Mouse (Mus musculus) heart, postnatal 0 days (tissue): ENCODE data around the gene Rab23. TPM values are rescaled to one million over a fixed set of nuclear protein-coding genes. Genes with fewer than 3 reads are reported as not detected.

ENCODE experiments used
- ATAC-seq: fragments of 200-750 bp; cut with Nextera tagmentation; 2 replicates; pipeline ENCODE4 v1.8.0; 2017; ENCODE audit warnings: low read depth, moderate number of reproducible peaks, moderate library complexity; ENCODE audit not compliant: insufficient read depth
- DNase-seq: peaks from one replicate; pipeline ENCODE4 v3.0.0-alpha.2; 2016; ENCODE audit warnings: low spot score
- H3K27ac ChIP-seq: fragments of 300-500 bp; sonication (generic); 2 replicates; pipeline ENCODE4 v1.5.1; 2014; ENCODE audit warnings: low read depth, mild to moderate bottlenecking
- H3K27me3 ChIP-seq: fragments of 300-500 bp; sonication (generic); 2 replicates; pipeline ENCODE4 v1.6.1; 2014; ENCODE audit warnings: low read length, mixed read lengths; ENCODE audit not compliant: control insufficient read depth, insufficient read depth
- H3K36me3 ChIP-seq: fragments of 300-500 bp; sonication (generic); replicated peaks from 2 replicates; pipeline ENCODE4 v1.6.1; 2014; ENCODE audit warnings: low read length, mixed read lengths; ENCODE audit not compliant: control insufficient read depth, insufficient read depth
- H3K4me1 ChIP-seq: fragments of 300-500 bp; sonication (generic); 2 replicates; pipeline ENCODE4 v1.6.1; 2014; ENCODE audit warnings: antibody characterized with exemption; ENCODE audit not compliant: control insufficient read depth, insufficient read depth
- H3K4me2 ChIP-seq: fragments of 300-500 bp; sonication (generic); 2 replicates; pipeline ENCODE4 v1.6.1; 2014; ENCODE audit warnings: low read depth, mild to moderate bottlenecking, low read length, moderate library complexity
- H3K4me3 ChIP-seq: fragments of 300-500 bp; sonication (generic); 2 replicates; pipeline ENCODE4 v1.5.1; 2014; ENCODE audit warnings: low read depth, low read length
- H3K9ac ChIP-seq: fragments of 300-500 bp; sonication (generic); replicated peaks from 2 replicates; pipeline ENCODE4 v1.6.1; 2014; ENCODE audit warnings: low read depth, low read length, mixed read lengths
- H3K9me3 ChIP-seq: fragments of 300-500 bp; sonication (generic); replicated peaks from 2 replicates; pipeline ENCODE4 v1.6.1; 2016; ENCODE audit warnings: low read length; ENCODE audit not compliant: control insufficient read depth
- CTCF ChIP-seq: IDR thresholded peaks from 2 replicates; pipeline ENCODE4 v1.5.1; 2016; ENCODE audit warnings: antibody characterized with exemption, control low read depth, low read depth
- EP300 ChIP-seq: IDR thresholded peaks from 2 replicates; pipeline ENCODE4 v1.6.1; 2016; ENCODE audit warnings: antibody characterized with exemption, low read depth
- WGBS: fragments of 180-500 bp; shearing (Covaris S2); extraction: QIAGEN DNeasy Blood & Tissue Kit; methylation state at CpG from one replicate; pipeline ENCODE4 v1.1.7; 2014; 5-methylcytosine and 5-hydroxymethylcytosine counted together
- polyA plus RNA-seq: library from polyadenylated mRNA; unstranded; fragments of >200 nt; fragmentation: Nextera tagmentation; extraction: Ambion mirVana; gene quantifications from 2 replicates; pipeline ENCODE4 v1.2.1, GENCODE M21; 2015
- total RNA-seq: library from RNA; depleted of rRNA; stranded (reverse); fragments of >200 nt; gene quantifications from 2 replicates; pipeline ENCODE4 v1.2.3, GENCODE M21; 2014; ENCODE audit warnings: low replicate concordance

Gene Rab23
- total and polyA plus RNA-seq, 2 experiments from 2014 or later = 1.0 to 9.0 TPM

DNA sequence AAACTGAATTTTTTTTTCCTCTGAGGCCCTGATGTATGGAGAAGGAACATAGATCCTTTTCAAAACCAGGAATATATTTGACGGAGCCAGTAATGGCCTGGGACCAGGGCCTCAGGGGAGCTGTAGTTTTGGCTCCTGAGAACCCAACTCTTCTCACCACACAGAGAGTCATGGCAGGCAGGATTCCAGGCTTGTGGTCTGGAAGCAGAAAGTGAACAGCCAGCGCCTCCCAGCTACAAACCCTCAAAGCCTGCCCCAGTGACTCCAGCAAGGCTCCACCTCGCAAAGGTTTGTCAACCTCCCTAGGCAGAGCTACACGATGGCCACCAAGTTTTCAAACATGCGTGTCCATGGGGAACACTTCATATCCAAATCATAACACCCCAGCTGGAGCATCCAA, 7.7 kb upstream of the Rab23 start:
- Histone ChIP-seq H3K4me2 (no peak overlapping the region), H3K27me3 (no peaks in the 10 kb centered on the region), H3K4me3 (no peak overlapping the region), H3K9me3 (no peaks in the 10 kb centered on the region), H3K36me3 (no peaks in the 10 kb centered on the region), H3K27ac (no peak overlapping the region), H3K9ac (no peak overlapping the region), H3K4me1 (no peaks in the 10 kb centered on the region)
- no peak for ATAC-seq
- TF ChIP-seq CTCF (no peak), EP300 (no peak)
- 82% methylated on average over 5 of the region's 5 CpGs for WGBS
- no peak for DNase-seq

- WGBS = 5% methylated on average over 10 of the region's 10 CpGs
- no peaks in the 10 kb centered on the region for H3K27me3 ChIP-seq
- no peaks in the 10 kb centered on the region for H3K4me1 ChIP-seq
- H3K36me3 ChIP-seq = no peaks in the 10 kb centered on the region
- no peak overlapping the region for H3K4me3 ChIP-seq
- TF ChIP-seq EP300 (no peak), CTCF (no peak)
- ATAC-seq (no peak), DNase-seq (peak; percentile 44)
- no peak overlapping the region for H3K9ac ChIP-seq
- no peaks in the 10 kb centered on the region for H3K9me3 ChIP-seq
- H3K4me2 ChIP-seq = no peak overlapping the region
- H3K27ac ChIP-seq = no peak overlapping the region
These were observed 4.9 kb upstream of the Rab23 start for GRCm38 (mm10) chr1:33714796-33715195.

DNA sequence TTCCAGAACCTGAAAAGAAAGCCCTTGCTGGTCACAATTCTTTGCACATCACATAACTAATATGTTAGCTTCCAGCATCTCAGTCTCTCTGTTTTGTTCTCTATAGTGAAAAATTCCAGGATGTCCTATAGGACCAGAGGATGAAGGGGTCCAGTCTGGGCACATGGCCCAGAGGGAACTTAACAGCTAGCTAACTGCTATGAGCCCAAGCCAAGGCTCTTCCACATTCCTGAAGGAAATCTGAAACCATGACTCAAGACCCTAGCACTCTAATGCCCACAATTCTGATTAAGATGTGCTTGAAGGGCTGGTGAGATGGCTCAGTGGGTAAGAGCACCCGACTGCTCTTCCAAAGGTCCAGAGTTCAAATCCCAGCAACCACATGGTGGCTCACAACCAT, 2.1 kb upstream of the Rab23 start:
- Histone ChIP-seq H3K27me3 (no peaks in the 10 kb centered on the region), H3K36me3 (0 out of 2 replicates have a peak, but pooled peaks cover 2% of the 10 kb centered on the region), H3K27ac (no peak overlapping the region), H3K9me3 (no peaks in the 10 kb centered on the region), H3K9ac (no peak overlapping the region), H3K4me3 (no peak overlapping the region), H3K4me2 (no peak overlapping the region), H3K4me1 (peaks cover 9% of the 10 kb centered on the region; the same call in 1 of the 2 replicates)
- no peak for ATAC-seq
- WGBS = 94% methylated on average over 1 of the region's 1 CpGs
- TF ChIP-seq EP300 (no peak), CTCF (no peak)
- DNase-seq = no peak

GRCm38 (mm10) chr1:33720231-33720630, 544 bp downstream of the Rab23 start:
- DNase-seq = peak; percentile 10
- peak overlapping the region; percentile 93 for H3K4me3 ChIP-seq
- no peaks in the 10 kb centered on the region for H3K9me3 ChIP-seq
- WGBS = under 1% methylated on average over 36 of the region's 41 CpGs
- peak overlapping the region; percentile 85 for H3K27ac ChIP-seq
- H3K27me3 ChIP-seq = no peaks in the 10 kb centered on the region
- H3K4me1 ChIP-seq = peaks cover 9% of the 10 kb centered on the region; the same call in 1 of the 2 replicates
- TF ChIP-seq EP300 (no peak), CTCF (no peak)
- H3K9ac ChIP-seq = peak overlapping the region; percentile 88
- ATAC-seq = peak; percentile 47; the same call in 1 of the 2 replicates
- H3K36me3 ChIP-seq = peaks cover 23% of the 10 kb centered on the region
- peak overlapping the region; percentile 98 for H3K4me2 ChIP-seq

- Histone ChIP-seq H3K9me3 (no peaks in the 10 kb centered on the region), H3K9ac (no peak overlapping the region), H3K4me1 (peaks cover 9% of the 10 kb centered on the region; the same call in 1 of the 2 replicates), H3K36me3 (peaks cover 29% of the 10 kb centered on the region), H3K27ac (no peak overlapping the region), H3K27me3 (no peaks in the 10 kb centered on the region), H3K4me2 (peak overlapping the region; percentile 98; the same call in 1 of the 2 replicates), H3K4me3 (no peak overlapping the region)
- ATAC-seq = no peak
- TF ChIP-seq CTCF (no peak), EP300 (no peak)
- 82% methylated on average over 7 of the region's 7 CpGs for WGBS
- DNase-seq = no peak
These were observed 1.3 kb downstream of the Rab23 start for GRCm38 (mm10) chr1:33721020-33721419.

DNA sequence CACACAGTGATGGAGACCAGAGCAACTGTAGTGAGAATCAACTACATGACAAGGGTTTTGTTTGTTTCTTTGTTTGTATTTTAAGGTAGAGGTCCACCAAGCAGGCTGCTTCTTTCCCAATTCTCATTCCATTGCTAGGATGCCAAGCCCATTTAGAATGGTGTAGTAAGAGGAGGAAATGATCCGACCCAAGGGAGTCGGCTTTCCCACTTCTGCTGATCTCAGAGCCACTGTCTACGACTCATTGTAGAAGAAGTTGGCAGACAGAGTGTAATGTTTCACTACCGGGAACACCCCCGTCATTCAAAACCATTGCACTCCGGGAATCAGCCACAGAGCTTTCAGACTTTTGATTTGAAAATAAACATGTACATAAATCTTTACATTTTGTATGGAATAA, 4.8 kb downstream of the Rab23 start:
- peaks cover 9% of the 10 kb centered on the region; the same call in 1 of the 2 replicates for H3K4me1 ChIP-seq
- H3K9me3 ChIP-seq = no peaks in the 10 kb centered on the region
- WGBS = 84% methylated on average over 6 of the region's 6 CpGs
- no peak overlapping the region for H3K4me2 ChIP-seq
- ATAC-seq (no peak), DNase-seq (no peak)
- no peaks in the 10 kb centered on the region for H3K27me3 ChIP-seq
- TF ChIP-seq EP300 (no peak), CTCF (no peak)
- peaks cover 46% of the 10 kb centered on the region for H3K36me3 ChIP-seq
- no peak overlapping the region for H3K27ac ChIP-seq
- no peak overlapping the region for H3K9ac ChIP-seq
- H3K4me3 ChIP-seq = no peak overlapping the region
